ENCODE assay signal across 12 mouse cellular contexts in genomic region chr9:21842391-21842790, GRCm38 (mm10). TPM values are rescaled to one million over a fixed set of nuclear protein-coding genes. Genes with fewer than 3 reads are reported as not detected.
DNase-seq lines count a peak whose midpoint lies in the region; ATAC-seq and TF ChIP-seq lines count a peak whose summit lies in the region.
"Had no signal": no experiment of that assay in that cellular context is flagged by ENCODE, and none has a peak within 500 bp of the region (broad histone marks: within the 10 kb centered on the region; RNA-seq: fewer than 3 reads in every experiment).

No protein-coding gene starts in this region.

- H3K4me1 ChIP-seq in embryonic facial prominence, embryonic 13.5 days, result peaks cover 20% of the 10 kb centered on the region
- peaks cover 20% of the 10 kb centered on the region for H3K4me1 ChIP-seq in intestine, embryonic 14.5 days (replicated peaks; ENCODE audit: control insufficient read depth, insufficient read depth, low read length)
- peaks cover 22% of the 10 kb centered on the region for H3K4me1 ChIP-seq in lung, adult 2 months (ENCODE audit: control insufficient read depth, insufficient read depth, low read length)
- peaks cover 10% of the 10 kb centered on the region for H3K4me1 ChIP-seq in hindbrain, embryonic 12.5 days

- 61% methylated on average over 5 of the region's 5 CpGs for WGBS in embryonic facial prominence, embryonic 13.5 days
- 37% methylated on average over 5 of the region's 5 CpGs for WGBS in intestine, embryonic 14.5 days
- WGBS in lung, adult 2 months, result 24% methylated on average over 5 of the region's 5 CpGs
- WGBS in hindbrain, embryonic 12.5 days, result 53% methylated on average over 5 of the region's 5 CpGs

- peak; percentile 59 for DNase-seq in gastrocnemius, postnatal 25 days
- no peak for DNase-seq in intestine, embryonic 14.5 days (ENCODE audit: low spot score)
- no peak for DNase-seq in lung, adult 2 months
- no peak for DNase-seq in cerebellum, adult 9-11 months
- no peak for DNase-seq in testis, postnatal 10 days (ENCODE audit: low spot score)
- DNase-seq: thymus, postnatal 36 days had no signal

- H3K9me3 ChIP-seq in embryonic facial prominence, embryonic 13.5 days, result no peaks in the 10 kb centered on the region
- no peaks in the 10 kb centered on the region for H3K9me3 ChIP-seq in intestine, embryonic 14.5 days (ENCODE audit: control insufficient read depth, low read length)
- no peaks in the 10 kb centered on the region for H3K9me3 ChIP-seq in hindbrain, embryonic 12.5 days (replicated peaks)
- H3K9me3 ChIP-seq: midbrain, embryonic 13.5 days had no signal

- no peak overlapping the region for H3K4me2 ChIP-seq in embryonic facial prominence, embryonic 13.5 days
- H3K4me2 ChIP-seq in intestine, embryonic 14.5 days (ENCODE audit: low read length), result no peak overlapping the region
- H3K4me2 ChIP-seq in hindbrain, embryonic 12.5 days (replicated peaks), result no peak overlapping the region
- H3K4me2 ChIP-seq: midbrain, embryonic 13.5 days had no signal

- H3K4me3 ChIP-seq in embryonic facial prominence, embryonic 13.5 days, result no peak overlapping the region
- no peak overlapping the region for H3K4me3 ChIP-seq in intestine, embryonic 14.5 days (ENCODE audit: low read depth, low read length)
- H3K4me3 ChIP-seq in lung, adult 2 months (replicated peaks; ENCODE audit: extremely low read depth, low read depth, low read length), result no peak overlapping the region
- no peak overlapping the region for H3K4me3 ChIP-seq in hindbrain, embryonic 12.5 days
- H3K4me3 ChIP-seq: midbrain, embryonic 13.5 days had no signal

- H3K27ac ChIP-seq in embryonic facial prominence, embryonic 13.5 days, result peak overlapping the region; percentile 39; the same call in 1 of the 2 replicates
- H3K27ac ChIP-seq in intestine, embryonic 14.5 days (ENCODE audit: low read depth), result peak overlapping the region; percentile 73; the same call in 1 of the 2 replicates
- H3K27ac ChIP-seq in hindbrain, embryonic 12.5 days, result no peak overlapping the region
- H3K27ac ChIP-seq: midbrain, embryonic 13.5 days had no signal

- TF ChIP-seq CTCF in lung, adult 2 months (IDR thresholded peaks at IDR 0.05; ENCODE audit: insufficient read depth, low read length), result no peak

- H3K36me3 ChIP-seq in embryonic facial prominence, embryonic 13.5 days, result peaks cover 68% of the 10 kb centered on the region
- H3K36me3 ChIP-seq in intestine, embryonic 14.5 days (ENCODE audit: control insufficient read depth, insufficient read depth, low read length), result peaks cover 75% of the 10 kb centered on the region
- H3K36me3 ChIP-seq in hindbrain, embryonic 12.5 days, result 0 out of 2 replicates have a peak, but pooled peaks cover 24% of the 10 kb centered on the region
- H3K36me3 ChIP-seq: midbrain, embryonic 13.5 days had no signal

- no peak for ATAC-seq in embryonic facial prominence, embryonic 13.5 days (ENCODE audit: insufficient number of reproducible peaks, insufficient read depth, low FRiP score, low TSS enrichment, low read depth)
- no peak for ATAC-seq in intestine, embryonic 14.5 days (replicated peaks; ENCODE audit: low FRiP score, low TSS enrichment, low read depth)
- no peak for ATAC-seq in hindbrain, embryonic 12.5 days (ENCODE audit: low FRiP score)
- no peak for ATAC-seq in megakaryocyte-erythroid progenitor cell, adult 5-6 weeks (replicated peaks; ENCODE audit: low FRiP score, low TSS enrichment, poor library complexity, severe bottlenecking)
- ATAC-seq: midbrain, embryonic 13.5 days had no signal

- TF ChIP-seq POLR2A in lung, adult 2 months (IDR thresholded peaks at IDR 0.05; ENCODE audit: borderline replicate concordance, extremely low read depth, low read depth, low read length), result 0 out of 2 replicates have a peak, but pooled peaks have one; percentile 6

- H3K27me3 ChIP-seq in embryonic facial prominence, embryonic 13.5 days, result no peaks in the 10 kb centered on the region
- no peaks in the 10 kb centered on the region for H3K27me3 ChIP-seq in intestine, embryonic 14.5 days (replicated peaks; ENCODE audit: control insufficient read depth, insufficient read depth, low read length)
- no peaks in the 10 kb centered on the region for H3K27me3 ChIP-seq in hindbrain, embryonic 12.5 days
- H3K27me3 ChIP-seq: midbrain, embryonic 13.5 days had no signal

- 0 out of 2 replicates have a peak overlapping the region, but pooled peaks have one; percentile 27 for H3K9ac ChIP-seq in embryonic facial prominence, embryonic 13.5 days
- H3K9ac ChIP-seq in intestine, embryonic 14.5 days (ENCODE audit: low read length), result no peak overlapping the region
- no peak overlapping the region for H3K9ac ChIP-seq in hindbrain, embryonic 12.5 days
- H3K9ac ChIP-seq: forebrain, postnatal 0 days had no signal

RNA-seq across cellular contexts. Expression of gene Angptl8, which starts 7.1 kb away (rescaled TPM):
- 0.74 and 1.1 TPM in 2 replicates for polyA plus RNA-seq in embryonic facial prominence, embryonic 13.5 days (2015; fragmentation: Nextera tagmentation; extraction: Ambion mirVana)
- under 1 TPM in 1 of 2 experiments, not detected in 1; 0.43 TPM for total RNA-seq in gastrocnemius, postnatal 25 days (2021)
- polyA plus RNA-seq in intestine, embryonic 14.5 days (2014; fragmentation: Nextera tagmentation; extraction: Ambion mirVana), result 4.0 and 4.3 TPM in 2 replicates
- polyA plus RNA-seq in lung, adult 2 months (2012; rRNA removed), result 7.4 and 8.2 TPM in 2 replicates
- 0.26 and 1.1 TPM in 2 replicates for polyA plus RNA-seq in hindbrain, embryonic 12.5 days (2016; fragmentation: Nextera tagmentation; extraction: Ambion mirVana)
- total RNA-seq in megakaryocyte-erythroid progenitor cell, adult 5-6 weeks (2014; fragmentation: Nextera tagmentation), result not detected in 2 replicates
- total RNA-seq in megakaryocyte-erythroid progenitor cell, adult 5-6 weeks (2017), result not detected in 2 replicates
- total RNA-seq: forebrain, postnatal 0 days; layer of hippocampus, adult 8-10 months had no signal

RNA-seq across cellular contexts. Expression of gene Dock6, which starts 10.0 kb away (rescaled TPM):
- polyA plus RNA-seq in embryonic facial prominence, embryonic 13.5 days (2015; fragmentation: Nextera tagmentation; extraction: Ambion mirVana), result 27.4 and 29.2 TPM in 2 replicates
- total RNA-seq in gastrocnemius, postnatal 25 days (2021), result 10 to 100 TPM; 10.7 to 14.7 TPM
- polyA plus RNA-seq in intestine, embryonic 14.5 days (2014; fragmentation: Nextera tagmentation; extraction: Ambion mirVana), result 39.4 and 40.0 TPM in 2 replicates
- polyA plus RNA-seq in lung, adult 2 months (2012; rRNA removed), result 262 and 278 TPM in 2 replicates
- polyA plus RNA-seq in hindbrain, embryonic 12.5 days (2016; fragmentation: Nextera tagmentation; extraction: Ambion mirVana), result 21.6 and 24.4 TPM in 2 replicates
- 0.37 and 0.57 TPM in 2 replicates for total RNA-seq in megakaryocyte-erythroid progenitor cell, adult 5-6 weeks (2014; fragmentation: Nextera tagmentation)
- total RNA-seq in megakaryocyte-erythroid progenitor cell, adult 5-6 weeks (2017), result 0.15 and 0.23 TPM in 2 replicates

RNA-seq across cellular contexts. Expression of gene Kank2, which starts 43.8 kb away (rescaled TPM):
- polyA plus RNA-seq in embryonic facial prominence, embryonic 13.5 days (2015; fragmentation: Nextera tagmentation; extraction: Ambion mirVana), result 20.8 and 22.6 TPM in 2 replicates
- total RNA-seq in gastrocnemius, postnatal 25 days (2021), result 10 to 100 TPM; 14.3 to 17.5 TPM
- 9.5 and 9.6 TPM in 2 replicates for polyA plus RNA-seq in intestine, embryonic 14.5 days (2014; fragmentation: Nextera tagmentation; extraction: Ambion mirVana)
- polyA plus RNA-seq in lung, adult 2 months (2012; rRNA removed), result 108 and 127 TPM in 2 replicates
- 10.6 and 11.2 TPM in 2 replicates for polyA plus RNA-seq in hindbrain, embryonic 12.5 days (2016; fragmentation: Nextera tagmentation; extraction: Ambion mirVana)
- total RNA-seq in megakaryocyte-erythroid progenitor cell, adult 5-6 weeks (2014; fragmentation: Nextera tagmentation), result 0.61 TPM in 1 of 2 replicates, not detected in the other
- 0.23 TPM in 1 of 2 replicates, not detected in the other for total RNA-seq in megakaryocyte-erythroid progenitor cell, adult 5-6 weeks (2017)
